Mouse (Mus musculus): ENCODE results near the gene Gpr27. TPM values are rescaled to one million over a fixed set of nuclear protein-coding genes. Genes with fewer than 3 reads are reported as not detected.

The Gpr27 gene
- polyA plus RNA-seq, 1 experiment: not detected

DNA sequence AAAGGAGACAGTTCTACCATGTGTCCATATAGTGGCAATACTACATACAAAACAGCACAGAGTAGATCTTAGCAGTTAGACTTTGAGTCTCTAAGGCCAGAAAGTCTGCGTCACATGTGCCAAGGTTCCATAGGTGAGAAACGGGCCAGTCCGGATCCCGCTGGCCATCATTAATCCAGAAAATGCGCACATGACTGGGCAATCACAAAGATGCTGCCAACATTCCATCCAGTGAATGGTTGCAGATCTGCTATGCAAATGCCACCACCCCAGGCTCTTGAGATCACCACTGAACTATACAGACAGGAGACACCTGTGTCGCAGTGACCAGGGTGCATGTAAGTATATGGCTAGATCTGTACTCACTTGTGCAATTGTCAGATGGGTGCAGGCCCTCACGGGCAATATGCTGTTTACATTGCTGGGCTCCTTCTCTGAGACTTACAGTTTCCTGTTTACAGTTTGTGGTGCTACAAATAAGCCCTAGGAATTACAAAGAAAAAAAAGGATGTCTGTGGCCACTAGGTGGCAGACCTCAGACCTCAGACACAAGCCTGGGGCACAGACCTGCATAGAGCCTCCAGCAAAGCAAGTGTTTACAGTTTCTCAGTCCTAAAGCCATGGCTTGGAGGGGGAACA lies 21.9 kb upstream of the Gpr27 start:
- no peaks in the 10 kb centered on the region for H3K36me3 ChIP-seq (ENCODE audit: control insufficient read depth)
- H3K9me3 ChIP-seq (ENCODE audit: control insufficient read depth, low read length): no peaks in the 10 kb centered on the region
- peaks cover 30% of the 10 kb centered on the region for H3K27me3 ChIP-seq (ENCODE audit: control insufficient read depth)
- TF ChIP-seq TAL1 (IDR thresholded peaks at IDR 0.05; ENCODE audit: low read length): no peak
- no peak overlapping the region for H3K4me3 ChIP-seq (replicated peaks)
- peaks cover 2% of the 10 kb centered on the region; the same call in 1 of the 2 replicates for H3K4me1 ChIP-seq (ENCODE audit: control insufficient read depth)

DNA sequence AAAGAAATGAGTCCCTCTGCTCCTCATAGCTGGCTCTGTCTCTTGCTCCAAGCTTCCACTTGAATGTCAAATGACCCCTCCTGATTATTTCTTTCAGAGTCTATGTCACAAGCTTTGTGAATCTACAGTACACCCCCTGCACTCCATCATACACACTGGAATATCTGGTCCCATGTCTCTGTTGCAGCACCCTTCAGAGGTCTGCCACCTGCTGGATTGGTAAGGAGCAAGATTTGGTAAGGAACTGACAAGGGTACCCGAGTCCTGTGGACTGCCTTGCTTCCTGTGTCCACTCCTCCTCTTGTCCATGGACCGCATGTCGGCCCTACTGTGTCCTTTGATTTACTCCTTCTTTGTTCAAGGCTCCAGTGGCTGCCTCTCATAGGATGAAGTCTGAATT lies 20.7 kb upstream of the Gpr27 start:
- TF ChIP-seq GATA1 (IDR thresholded peaks at IDR 0.05; ENCODE audit: low read length) (no peak), TAL1 (IDR thresholded peaks at IDR 0.05; ENCODE audit: low read length) (no peak)
- no peak overlapping the region for H3K4me3 ChIP-seq (replicated peaks)
- H3K9me3 ChIP-seq (ENCODE audit: control insufficient read depth, low read length): no peaks in the 10 kb centered on the region
- no peaks in the 10 kb centered on the region for H3K36me3 ChIP-seq (ENCODE audit: control insufficient read depth)
- peaks cover 18% of the 10 kb centered on the region for H3K27me3 ChIP-seq (ENCODE audit: control insufficient read depth)
- H3K4me1 ChIP-seq (ENCODE audit: control insufficient read depth): no peaks in the 10 kb centered on the region; the same call in 1 of the 2 replicates

DNA sequence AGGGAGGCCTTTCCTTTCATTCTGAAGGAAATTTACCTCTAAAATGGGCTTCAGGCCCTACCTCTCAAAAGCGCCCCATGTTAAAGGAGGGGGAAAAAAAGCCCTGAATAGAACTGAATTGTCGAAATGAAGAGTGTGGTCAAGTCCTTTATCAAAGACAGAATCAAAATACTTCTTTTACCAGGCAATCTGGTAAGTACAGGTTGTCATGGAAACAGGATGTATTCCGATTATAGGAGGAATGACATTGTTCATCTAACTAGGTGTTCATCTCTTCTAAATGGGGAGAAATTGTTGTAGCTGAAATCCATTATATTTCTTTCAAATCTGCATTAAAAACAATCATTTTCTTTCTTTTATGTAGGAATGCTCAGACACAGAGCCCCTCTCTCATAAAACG lies 18.0 kb upstream of the Gpr27 start:
- H3K4me3 ChIP-seq (replicated peaks): no peak overlapping the region
- TF ChIP-seq GATA1 (IDR thresholded peaks at IDR 0.05; ENCODE audit: low read length): no peak
- no peak for TF ChIP-seq TAL1 (IDR thresholded peaks at IDR 0.05; ENCODE audit: low read length)
- no peaks in the 10 kb centered on the region for H3K36me3 ChIP-seq (ENCODE audit: control insufficient read depth)
- H3K9me3 ChIP-seq (ENCODE audit: control insufficient read depth, low read length): no peaks in the 10 kb centered on the region
- H3K27me3 ChIP-seq (ENCODE audit: control insufficient read depth): 0 out of 2 replicates have a peak, but pooled peaks cover 2% of the 10 kb centered on the region
- no peaks in the 10 kb centered on the region for H3K4me1 ChIP-seq (ENCODE audit: control insufficient read depth)

DNA sequence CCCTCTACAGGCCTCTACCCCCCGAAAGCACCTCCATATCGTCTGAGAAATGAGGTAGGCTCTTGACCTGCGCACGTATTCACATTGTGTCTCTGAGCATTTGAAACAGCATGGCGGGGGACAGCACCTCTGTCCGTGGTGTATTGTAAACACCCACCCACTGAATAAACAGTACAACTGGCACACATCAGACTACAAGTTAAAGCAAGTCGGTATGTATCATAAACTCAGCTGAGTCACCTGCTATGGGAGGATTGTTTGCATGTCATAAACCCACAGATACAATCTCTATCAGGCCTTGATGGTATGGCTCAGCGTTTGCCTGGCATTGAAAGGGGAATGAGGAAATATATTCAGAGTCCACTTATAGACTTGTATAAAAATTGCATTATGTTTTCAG lies 15.2 kb upstream of the Gpr27 start:
- TF ChIP-seq TAL1 (IDR thresholded peaks at IDR 0.05; ENCODE audit: low read length): no peak
- TF ChIP-seq GATA1 (IDR thresholded peaks at IDR 0.05; ENCODE audit: low read length): no peak
- H3K4me1 ChIP-seq (ENCODE audit: control insufficient read depth): no peaks in the 10 kb centered on the region
- no peak overlapping the region for H3K4me3 ChIP-seq (replicated peaks)
- H3K27me3 ChIP-seq (ENCODE audit: control insufficient read depth): no peaks in the 10 kb centered on the region
- no peaks in the 10 kb centered on the region for H3K36me3 ChIP-seq (ENCODE audit: control insufficient read depth)
- no peaks in the 10 kb centered on the region for H3K9me3 ChIP-seq (ENCODE audit: control insufficient read depth, low read length)

- Histone ChIP-seq H3K4me1 (ENCODE audit: control insufficient read depth) (no peaks in the 10 kb centered on the region), H3K27me3 (ENCODE audit: control insufficient read depth) (no peaks in the 10 kb centered on the region), H3K9me3 (ENCODE audit: control insufficient read depth, low read length) (no peaks in the 10 kb centered on the region), H3K4me3 (replicated peaks) (no peak overlapping the region), H3K36me3 (ENCODE audit: control insufficient read depth) (no peaks in the 10 kb centered on the region)
- TF ChIP-seq TAL1 (IDR thresholded peaks at IDR 0.05; ENCODE audit: low read length): no peak
- no peak for TF ChIP-seq GATA1 (IDR thresholded peaks at IDR 0.05; ENCODE audit: low read length)
These were observed 14.4 kb upstream of the Gpr27 start for GRCm38 (mm10) chr6:99678108-99678507.

DNA sequence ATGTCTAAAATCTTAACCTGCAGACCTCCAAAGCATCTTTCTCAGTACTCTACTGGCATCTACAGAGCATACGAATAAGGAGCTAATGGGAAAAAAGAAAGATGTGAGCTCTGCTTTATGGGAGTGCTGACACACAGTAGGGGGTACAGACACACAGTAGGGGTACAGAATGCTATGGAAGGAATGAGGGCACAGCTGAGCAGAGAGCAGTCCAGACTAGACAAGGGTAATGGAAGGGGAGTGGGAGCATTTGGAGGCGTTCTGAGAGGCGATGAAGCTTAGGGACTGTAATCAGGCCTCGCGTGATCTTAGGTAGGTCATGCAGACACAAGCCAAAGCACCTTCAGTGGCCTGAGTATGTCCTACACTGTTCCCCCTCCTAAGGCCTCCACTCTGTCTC lies 8.5 kb upstream of the Gpr27 start:
- Histone ChIP-seq H3K27me3 (ENCODE audit: control insufficient read depth) (no peaks in the 10 kb centered on the region), H3K36me3 (ENCODE audit: control insufficient read depth) (no peaks in the 10 kb centered on the region), H3K4me3 (replicated peaks) (no peak overlapping the region), H3K4me1 (ENCODE audit: control insufficient read depth) (no peaks in the 10 kb centered on the region), H3K9me3 (ENCODE audit: control insufficient read depth, low read length) (peaks cover 2% of the 10 kb centered on the region; the same call in 1 of the 2 replicates)
- TF ChIP-seq TAL1 (IDR thresholded peaks at IDR 0.05; ENCODE audit: low read length): no peak
- no peak for TF ChIP-seq GATA1 (IDR thresholded peaks at IDR 0.05; ENCODE audit: low read length)

DNA sequence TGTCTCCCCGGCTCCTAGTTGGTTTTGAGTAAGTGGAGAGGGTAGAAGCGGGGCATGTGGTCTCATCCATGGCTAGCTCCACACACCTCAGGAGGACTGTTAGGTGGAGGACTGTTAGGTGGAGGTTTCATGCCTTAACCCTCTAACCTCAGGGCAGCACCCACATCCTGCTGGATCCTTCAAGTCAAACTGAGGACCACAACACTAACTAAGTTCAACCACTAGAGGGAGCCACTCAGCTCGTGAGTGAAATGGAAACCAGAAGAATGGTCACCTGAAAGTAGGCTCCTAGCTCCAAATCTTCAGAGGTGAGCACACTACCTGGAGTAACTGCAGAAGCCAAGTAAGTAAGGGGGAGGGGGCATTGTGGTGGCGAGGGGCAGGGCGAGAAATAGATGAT lies 7.6 kb upstream of the Gpr27 start:
- Histone ChIP-seq H3K9me3 (ENCODE audit: control insufficient read depth, low read length) (peaks cover 2% of the 10 kb centered on the region; the same call in 1 of the 2 replicates), H3K36me3 (ENCODE audit: control insufficient read depth) (no peaks in the 10 kb centered on the region), H3K4me1 (ENCODE audit: control insufficient read depth) (no peaks in the 10 kb centered on the region), H3K27me3 (ENCODE audit: control insufficient read depth) (peaks cover 3% of the 10 kb centered on the region; the same call in 1 of the 2 replicates), H3K4me3 (replicated peaks) (no peak overlapping the region)
- TF ChIP-seq GATA1 (IDR thresholded peaks at IDR 0.05; ENCODE audit: low read length): no peak

GRCm38 (mm10) chr6:99688513-99688912 lies 4.0 kb upstream of the Gpr27 start:
- Histone ChIP-seq H3K4me1 (ENCODE audit: control insufficient read depth) (no peaks in the 10 kb centered on the region), H3K27me3 (ENCODE audit: control insufficient read depth) (peaks cover 38% of the 10 kb centered on the region), H3K36me3 (ENCODE audit: control insufficient read depth) (no peaks in the 10 kb centered on the region), H3K9me3 (ENCODE audit: control insufficient read depth, low read length) (peaks cover 2% of the 10 kb centered on the region; the same call in 1 of the 2 replicates), H3K4me3 (replicated peaks) (no peak overlapping the region)
- TF ChIP-seq TAL1 (IDR thresholded peaks at IDR 0.05; ENCODE audit: low read length) (no peak), GATA1 (IDR thresholded peaks at IDR 0.05; ENCODE audit: low read length) (no peak)

- Histone ChIP-seq H3K9me3 (ENCODE audit: control insufficient read depth, low read length) (no peaks in the 10 kb centered on the region; the same call in 1 of the 2 replicates), H3K4me3 (replicated peaks) (no peak overlapping the region), H3K36me3 (ENCODE audit: control insufficient read depth) (no peaks in the 10 kb centered on the region), H3K4me1 (ENCODE audit: control insufficient read depth) (no peaks in the 10 kb centered on the region), H3K27me3 (ENCODE audit: control insufficient read depth) (peaks cover 60% of the 10 kb centered on the region)
- TF ChIP-seq TAL1 (IDR thresholded peaks at IDR 0.05; ENCODE audit: low read length) (no peak), GATA1 (IDR thresholded peaks at IDR 0.05; ENCODE audit: low read length) (no peak)
These were observed 743 bp upstream of the Gpr27 start for GRCm38 (mm10) chr6:99691666-99692205.

Data from erythroblast, embryonic 14.5 days (primary cell).